Mouse (Mus musculus): Measurements from ENCODE around the gene Ilf3.

GRCm38 (mm10) chr9:21346627-21347365 is 20.9 kb upstream of the Ilf3 start:
- TF ChIP-seq CTCF (IDR thresholded peaks at IDR 0.05; ENCODE audit: low read depth) (no peak), EP300 (IDR thresholded peaks at IDR 0.05; ENCODE audit: low read depth) (no peak)

Measured in liver, embryonic 14.5 days (tissue).